Mouse (Mus musculus) stomach, embryonic 16.5 days (tissue): Measurements from ENCODE around the gene Mlec. TPM values are rescaled to one million over a fixed set of nuclear protein-coding genes. Genes with fewer than 3 reads are reported as not detected.
A peak's percentile ranks its signal among the peaks of the same experiment; 100 is the strongest.
"Not testable (repeated sequence)": the region's sequence is repeated elsewhere in the genome, so short reads cannot be mapped to it uniquely, and the experiment has no call there.

Experiments used
- ATAC-seq: fragments of 200-750 bp; cut with Nextera tagmentation; 2 replicates; pipeline ENCODE4 v1.8.0; 2017; ENCODE audit warnings: moderate number of reproducible peaks, moderate TSS enrichment; ENCODE audit not compliant: insufficient read depth, low FRiP score
- H3K27ac ChIP-seq: fragments of 300-500 bp; sonication (generic); 2 replicates; pipeline ENCODE4 v1.5.1; 2014; ENCODE audit warnings: low read length
- H3K27me3 ChIP-seq: fragments of 300-500 bp; sonication (generic); 2 replicates; pipeline ENCODE4 v1.6.1; 2014; ENCODE audit warnings: low read length, control low read depth, mixed read lengths; ENCODE audit not compliant: control insufficient read depth, insufficient read depth
- H3K36me3 ChIP-seq: fragments of 300-500 bp; sonication (generic); 2 replicates; pipeline ENCODE4 v1.6.1; 2014; ENCODE audit warnings: low read length; ENCODE audit not compliant: control insufficient read depth, insufficient read depth
- H3K4me1 ChIP-seq: fragments of 300-500 bp; sonication (generic); 2 replicates; pipeline ENCODE4 v1.6.1; 2014; ENCODE audit warnings: low read length, control low read depth, mixed read lengths; ENCODE audit not compliant: control insufficient read depth, insufficient read depth
- H3K4me2 ChIP-seq: fragments of 300-500 bp; sonication (generic); 2 replicates; pipeline ENCODE4 v1.6.1; 2014; ENCODE audit warnings: low read depth, low read length, mixed read lengths
- H3K4me3 ChIP-seq: fragments of 300-500 bp; sonication (generic); replicated peaks from 2 replicates; pipeline ENCODE4 v1.5.1; 2014; ENCODE audit warnings: mild to moderate bottlenecking, low read length
- H3K9ac ChIP-seq: fragments of 300-500 bp; sonication (generic); 2 replicates; pipeline ENCODE4 v1.6.1; 2014; ENCODE audit warnings: low read length
- H3K9me3 ChIP-seq: fragments of 300-500 bp; sonication (generic); replicated peaks from 2 replicates; pipeline ENCODE4 v1.6.1; 2016; ENCODE audit warnings: low read length, control low read depth; ENCODE audit not compliant: control insufficient read depth
- WGBS: fragments of 180-500 bp; shearing (Covaris S2); extraction: QIAGEN DNeasy Blood & Tissue Kit; methylation state at CpG from one replicate; pipeline ENCODE4 v1.1.7; 2014; 5-methylcytosine and 5-hydroxymethylcytosine counted together
- polyA plus RNA-seq: library from polyadenylated mRNA; unstranded; fragments of >200 nt; fragmentation: Nextera tagmentation; extraction: Ambion mirVana; gene quantifications from 2 replicates; pipeline ENCODE4 v1.2.1, GENCODE M21; 2015

Mlec gene
- polyA plus RNA-seq, 1 experiment from 2014 or later = 68.8 TPM

- Histone ChIP-seq H3K27me3 (no peaks in the 10 kb centered on the region), H3K27ac (peak overlapping the region; percentile 70), H3K4me3 (no peak overlapping the region), H3K4me1 (peaks cover 27% of the 10 kb centered on the region), H3K4me2 (no peak overlapping the region), H3K36me3 (no peaks in the 10 kb centered on the region), H3K9ac (no peak overlapping the region), H3K9me3 (no peaks in the 10 kb centered on the region)
- WGBS = 40% methylated on average over 11 of the region's 11 CpGs
- ATAC-seq = peak; percentile 23
Measured at GRCm38 (mm10) chr5:115165895-115166814, 8.2 kb upstream of the Mlec start.

- no peak for ATAC-seq
- no peaks in the 10 kb centered on the region for H3K36me3 ChIP-seq
- WGBS = 60% methylated on average over 9 of the region's 9 CpGs
- H3K27me3 ChIP-seq = no peaks in the 10 kb centered on the region
- H3K4me3 ChIP-seq = no peak overlapping the region
- H3K9me3 ChIP-seq = no peaks in the 10 kb centered on the region
- H3K27ac ChIP-seq = no peak overlapping the region
- peaks cover 27% of the 10 kb centered on the region for H3K4me1 ChIP-seq
- H3K4me2 ChIP-seq = no peak overlapping the region
- no peak overlapping the region for H3K9ac ChIP-seq
Measured at GRCm38 (mm10) chr5:115165351-115165750, 7.4 kb upstream of the Mlec start.

- H3K27ac ChIP-seq, ATAC-seq, H3K9me3 ChIP-seq, H3K27me3 ChIP-seq, H3K36me3 ChIP-seq, H3K4me3 ChIP-seq, H3K4me2 ChIP-seq, H3K9ac ChIP-seq: not testable (repeated sequence)
- peaks cover 23% of the 10 kb centered on the region for H3K4me1 ChIP-seq
- WGBS = 66% methylated on average over 4 of the region's 4 CpGs
Measured at GRCm38 (mm10) chr5:115164446-115164845, 6.5 kb upstream of the Mlec start.

- Histone ChIP-seq H3K27me3 (no peaks in the 10 kb centered on the region), H3K9ac (no peak overlapping the region; the same call in 1 of the 2 replicates), H3K9me3 (no peaks in the 10 kb centered on the region), H3K4me1 (peaks cover 21% of the 10 kb centered on the region), H3K4me2 (no peak overlapping the region), H3K36me3 (no peaks in the 10 kb centered on the region), H3K4me3 (no peak overlapping the region), H3K27ac (no peak overlapping the region)
- ATAC-seq = no peak
- 40% methylated on average over 8 of the region's 8 CpGs for WGBS
Measured at GRCm38 (mm10) chr5:115163563-115163962, 5.6 kb upstream of the Mlec start.

- H3K4me2 ChIP-seq, H3K9me3 ChIP-seq, H3K9ac ChIP-seq, H3K36me3 ChIP-seq, ATAC-seq, H3K27me3 ChIP-seq, H3K27ac ChIP-seq, H3K4me3 ChIP-seq: not testable (repeated sequence)
- H3K4me1 ChIP-seq = peaks cover 15% of the 10 kb centered on the region
- 100% methylated on average over 1 of the region's 1 CpGs for WGBS
Measured at GRCm38 (mm10) chr5:115161940-115162279, 3.9 kb upstream of the Mlec start.

GRCm38 (mm10) chr5:115161064-115161939 is 3.3 kb upstream of the Mlec start:
- peak overlapping the region; percentile 41 for H3K27ac ChIP-seq
- H3K4me1 ChIP-seq = peaks cover 15% of the 10 kb centered on the region
- no peaks in the 10 kb centered on the region for H3K27me3 ChIP-seq
- H3K9me3 ChIP-seq = no peaks in the 10 kb centered on the region
- no peaks in the 10 kb centered on the region for H3K36me3 ChIP-seq
- ATAC-seq = no peak
- 47% methylated on average over 13 of the region's 13 CpGs for WGBS
- H3K4me2 ChIP-seq = no peak overlapping the region; the same call in 1 of the 2 replicates
- peak overlapping the region; percentile 46; the same call in 1 of the 2 replicates for H3K9ac ChIP-seq
- no peak overlapping the region for H3K4me3 ChIP-seq

GRCm38 (mm10) chr5:115160655-115161054 is 2.7 kb upstream of the Mlec start:
- no peak overlapping the region for H3K4me3 ChIP-seq
- no peaks in the 10 kb centered on the region for H3K27me3 ChIP-seq
- no peak overlapping the region for H3K9ac ChIP-seq
- no peak for ATAC-seq
- H3K36me3 ChIP-seq = no peaks in the 10 kb centered on the region
- no peak overlapping the region for H3K4me2 ChIP-seq
- H3K4me1 ChIP-seq = peaks cover 16% of the 10 kb centered on the region
- H3K9me3 ChIP-seq = no peaks in the 10 kb centered on the region
- H3K27ac ChIP-seq = peak overlapping the region; percentile 41; the same call in 1 of the 2 replicates
- WGBS = 70% methylated on average over 6 of the region's 6 CpGs

GRCm38 (mm10) chr5:115159165-115159564 is 1.2 kb upstream of the Mlec start:
- no peak for ATAC-seq
- Histone ChIP-seq H3K4me2 (peak overlapping the region; percentile 66), H3K4me3 (peak overlapping the region; percentile 100), H3K9me3 (no peaks in the 10 kb centered on the region), H3K4me1 (peaks cover 31% of the 10 kb centered on the region), H3K27me3 (no peaks in the 10 kb centered on the region), H3K27ac (peak overlapping the region; percentile 99), H3K36me3 (no peaks in the 10 kb centered on the region), H3K9ac (peak overlapping the region; percentile 93)
- WGBS = 35% methylated on average over 12 of the region's 12 CpGs
